Mouse (Mus musculus) MEL-GATA-1-ER (cell line): ENCODE results near the gene Slc10a7.
A peak's percentile ranks its signal among the peaks of the same experiment; 100 is the strongest.

Experiments used
- DNase-seq: peaks from one replicate; pipeline ENCODE4 v3.0.0-alpha.2; 2012; ENCODE audit warnings: low read depth; ENCODE audit errors: extremely low read depth

The Slc10a7 gene

DNA sequence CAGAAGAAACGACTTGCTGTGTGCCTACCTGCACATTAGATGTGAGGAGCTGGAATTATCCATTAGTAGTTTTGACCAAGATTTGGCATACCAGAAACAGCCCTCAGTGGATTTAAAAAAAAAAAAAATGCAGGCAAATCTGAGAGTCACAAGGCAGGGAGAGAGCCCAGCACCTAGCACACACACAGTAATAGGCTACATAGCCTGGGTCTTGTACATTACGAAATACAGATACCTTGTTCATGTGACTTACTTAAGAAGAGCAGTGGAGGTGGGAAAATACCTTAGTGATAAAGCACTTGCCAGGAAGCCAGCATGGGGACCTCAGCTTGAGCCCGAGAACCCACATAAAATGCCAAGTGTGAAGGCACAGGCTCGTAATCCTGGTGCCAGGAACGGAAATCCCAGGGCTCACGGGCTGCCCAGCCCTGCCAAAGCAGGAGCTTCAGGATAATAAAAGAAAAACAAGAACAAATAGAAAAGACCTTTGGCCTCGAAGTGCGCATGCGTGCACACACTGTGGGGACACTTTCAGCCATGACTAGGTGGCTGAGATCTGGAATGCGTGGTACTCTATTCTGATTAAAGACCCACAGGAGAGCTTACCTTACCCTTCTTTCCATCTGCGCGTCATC, 155.3 kb downstream of the Slc10a7 start:
- DNase-seq = no peak

DNA sequence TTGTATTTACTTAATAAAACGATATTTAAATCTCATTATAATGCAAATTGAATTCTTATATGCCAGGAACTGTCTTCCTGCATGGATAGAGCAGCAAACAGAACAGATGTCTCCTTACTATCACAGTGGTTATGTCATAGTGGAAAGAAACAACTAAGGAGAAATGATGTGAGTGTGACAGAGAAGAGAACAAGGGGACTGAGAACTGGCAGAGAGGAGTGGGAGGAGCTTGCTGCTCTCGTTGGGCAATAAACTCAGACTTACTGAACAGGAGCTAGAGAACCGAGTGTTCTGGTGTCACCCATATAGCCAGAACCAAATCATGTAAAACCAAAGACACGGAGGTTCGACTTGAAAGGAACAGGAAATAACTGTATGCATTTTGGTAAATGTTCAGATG, 158.3 kb downstream of the Slc10a7 start:
- DNase-seq = no peak

- DNase-seq = no peak
These were observed 159.1 kb downstream of the Slc10a7 start for GRCm38 (mm10) chr8:78668206-78668605.

GRCm38 (mm10) chr8:78670241-78670640, 161.1 kb downstream of the Slc10a7 start:
- no peak for DNase-seq

DNA sequence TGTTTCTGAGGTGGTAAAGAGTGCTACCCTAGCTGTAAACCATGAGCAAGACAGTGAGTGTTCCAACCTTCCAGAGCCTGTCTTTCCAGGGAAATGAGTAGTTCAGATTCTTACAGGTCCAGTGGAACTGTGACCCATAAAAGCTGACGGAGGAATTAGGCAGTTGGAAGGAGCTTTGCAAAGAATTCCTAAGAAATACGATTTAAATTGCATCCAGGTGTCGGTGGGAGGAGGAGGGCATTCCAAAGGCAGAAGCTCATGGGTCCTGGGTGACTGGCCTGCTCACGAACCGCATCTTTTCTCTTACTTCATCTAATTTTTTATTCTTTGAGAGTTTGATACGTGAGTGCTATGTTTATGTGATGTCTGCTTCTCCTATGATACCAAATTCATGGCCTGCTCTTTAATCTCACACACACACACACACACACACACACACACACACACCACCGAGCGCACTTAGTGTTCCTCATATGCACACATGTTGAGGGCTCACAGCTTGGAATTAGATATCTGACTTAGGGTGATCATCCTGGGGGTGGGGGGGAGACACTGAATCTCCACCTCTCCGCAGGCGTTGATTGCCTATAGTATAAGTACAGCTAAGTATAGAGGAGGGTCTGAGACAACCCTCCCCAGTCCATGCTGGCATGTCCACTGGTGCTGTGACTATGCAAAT, 169.5 kb downstream of the Slc10a7 start:
- no peak for DNase-seq

DNA sequence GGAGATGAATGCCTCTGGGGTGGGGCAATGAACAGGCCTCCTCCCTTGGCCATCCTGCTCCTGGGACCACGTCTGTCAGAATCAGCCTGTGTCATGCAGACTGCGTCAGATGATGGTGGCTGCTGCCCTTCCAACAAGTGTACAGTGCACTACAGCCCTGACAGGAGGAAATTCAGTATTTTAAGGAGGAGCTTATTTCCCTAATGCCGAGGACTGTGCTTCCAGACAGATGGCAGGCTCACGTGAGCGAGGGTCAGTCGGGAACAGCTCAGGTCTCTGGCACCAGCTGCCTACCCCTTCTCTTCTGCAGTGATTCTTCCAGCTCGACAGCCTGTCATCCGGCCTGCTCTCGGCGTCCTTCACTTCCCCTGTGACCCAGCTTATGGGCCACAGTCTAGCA, 181.6 kb downstream of the Slc10a7 start:
- DNase-seq = no peak

GRCm38 (mm10) chr8:78698331-78698741, 189.2 kb downstream of the Slc10a7 start:
- DNase-seq = no peak

- no peak for DNase-seq
These were observed 194.1 kb downstream of the Slc10a7 start for GRCm38 (mm10) chr8:78703068-78703820.

DNA sequence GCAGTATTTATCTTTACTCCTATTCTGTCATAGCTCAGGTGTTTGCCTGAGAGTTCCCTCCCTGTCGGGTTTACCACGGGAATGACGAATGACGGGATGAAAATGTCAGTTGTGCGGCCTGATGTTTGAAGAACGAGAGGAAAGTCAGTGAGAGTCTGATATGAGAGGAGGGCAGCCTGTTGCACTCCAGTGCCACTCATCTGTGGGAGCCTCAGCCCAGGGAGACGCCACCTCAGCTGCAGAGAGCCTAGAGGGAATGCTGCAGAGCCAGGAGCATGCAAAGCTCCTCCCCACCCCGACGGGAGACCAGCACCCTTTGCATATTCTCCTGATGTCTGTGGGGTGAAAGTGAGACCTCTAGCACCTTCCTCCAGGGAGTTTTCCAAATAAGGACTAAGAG, 196.8 kb downstream of the Slc10a7 start:
- DNase-seq = no peak

DNA sequence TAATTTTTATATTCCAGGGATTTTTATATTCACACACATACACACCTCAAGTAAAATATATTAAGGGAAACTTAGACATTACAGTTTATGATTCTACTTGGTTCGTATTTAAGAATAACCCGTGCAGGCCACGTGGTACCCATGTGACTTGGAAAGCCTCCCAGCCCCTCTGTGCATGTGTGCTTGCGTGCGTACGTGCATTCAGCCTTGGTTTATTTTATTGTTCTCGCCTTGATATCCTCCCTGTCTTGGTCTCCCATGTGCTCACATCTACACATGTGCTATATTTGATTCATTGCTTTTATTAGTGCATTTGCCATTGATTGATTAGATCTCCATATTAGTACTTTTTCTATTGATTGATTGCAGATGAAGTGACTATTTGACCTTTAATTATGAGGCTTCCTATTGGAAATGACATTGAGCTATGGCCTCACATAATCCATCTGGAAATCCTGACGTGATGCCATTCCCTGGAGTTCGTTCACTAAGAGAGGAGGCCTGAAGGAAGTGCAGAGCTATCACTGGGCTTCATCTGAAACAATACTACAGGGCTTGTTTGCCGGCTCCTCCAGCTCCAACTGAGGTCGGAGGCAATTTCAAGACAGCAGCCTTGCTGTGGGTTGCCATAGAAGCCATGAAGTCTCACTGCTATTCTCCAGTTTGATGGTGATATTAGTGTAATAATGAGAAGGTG, 200.9 kb downstream of the Slc10a7 start:
- no peak for DNase-seq

- no peak for DNase-seq
These were observed 201.8 kb downstream of the Slc10a7 start for GRCm38 (mm10) chr8:78710961-78711360.

DNA sequence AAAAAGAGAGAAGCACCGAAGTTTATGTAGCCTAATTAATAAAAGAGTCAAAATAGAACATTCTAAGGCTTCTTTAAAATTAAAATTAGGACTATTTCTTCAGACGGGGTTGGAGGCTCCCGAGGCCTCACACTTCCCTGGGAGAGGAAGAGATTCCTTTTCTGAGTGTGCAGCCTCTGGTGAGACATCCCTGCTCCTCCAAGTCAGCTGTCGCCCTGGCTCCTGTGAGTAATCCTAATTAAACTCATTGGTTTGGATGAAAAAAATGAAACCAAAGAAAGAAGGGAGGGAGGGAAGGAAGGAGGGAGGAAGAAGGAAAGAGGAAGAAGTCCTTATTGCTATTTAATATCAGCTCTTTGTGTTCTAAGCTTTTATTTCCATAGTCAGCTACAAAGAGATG, 205.7 kb downstream of the Slc10a7 start:
- DNase-seq = no peak

DNA sequence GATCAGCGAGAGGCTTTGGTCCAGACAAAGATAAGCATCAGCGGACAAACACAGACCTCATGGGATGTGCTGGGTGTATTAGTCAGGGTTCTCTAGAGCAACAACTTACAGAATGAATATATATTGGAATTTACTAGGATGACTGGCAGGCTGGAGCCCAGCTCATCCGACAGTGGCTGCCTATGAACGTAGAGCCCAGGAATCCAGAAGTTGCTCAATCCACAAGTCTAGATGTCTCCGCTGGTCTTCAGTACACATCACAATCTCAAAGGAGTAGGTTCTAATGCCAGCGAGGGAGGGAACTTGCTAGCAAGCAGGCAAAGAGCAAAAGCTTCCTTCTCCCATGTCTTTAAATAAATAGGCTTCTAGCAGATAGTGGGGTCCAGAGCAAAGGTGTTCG, 207.4 kb downstream of the Slc10a7 start:
- DNase-seq = no peak

DNA sequence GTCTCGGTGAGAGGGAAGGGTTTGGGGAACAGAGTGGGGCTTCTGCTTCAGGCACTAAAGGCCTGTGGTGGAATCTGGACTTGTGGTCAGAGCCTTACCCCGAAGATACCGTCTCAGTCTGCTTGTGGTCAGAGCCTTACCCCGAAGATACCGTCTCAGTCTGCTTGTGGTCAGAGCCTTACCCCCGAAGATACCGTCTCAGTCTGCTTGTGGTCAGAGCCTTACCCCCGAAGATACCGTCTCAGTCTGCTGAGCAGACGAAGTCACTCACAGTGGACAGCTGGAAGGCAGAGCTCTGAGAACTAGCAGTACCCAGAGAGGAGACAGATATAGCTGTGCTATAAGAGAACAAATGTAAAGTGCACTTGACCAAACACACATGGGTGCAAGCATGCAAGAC, 208.0 kb downstream of the Slc10a7 start:
- peak; percentile 10 for DNase-seq

- no peak for DNase-seq
These were observed 210.3 kb downstream of the Slc10a7 start for GRCm38 (mm10) chr8:78719279-78720040.

- DNase-seq = no peak
These were observed 210.9 kb downstream of the Slc10a7 start for GRCm38 (mm10) chr8:78720041-78720414.

DNA sequence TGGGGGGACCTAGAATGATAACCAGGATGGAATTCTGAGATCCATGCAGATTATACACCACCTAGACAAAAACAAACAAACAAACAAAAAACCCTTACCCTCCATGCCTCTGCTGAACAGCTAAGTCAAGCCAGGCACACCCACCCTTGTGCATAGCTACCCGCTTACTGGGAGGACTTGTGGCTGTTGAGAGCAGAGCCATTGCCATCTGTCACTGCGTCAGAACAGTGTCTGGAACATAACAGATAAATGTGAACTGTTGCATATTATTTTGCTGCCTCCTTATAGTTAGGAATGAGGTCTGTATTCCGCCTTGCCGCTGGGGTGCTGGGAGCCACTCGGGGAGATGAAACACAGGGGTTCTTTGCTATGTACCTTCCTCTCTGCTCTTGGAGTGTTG, 212.4 kb downstream of the Slc10a7 start:
- no peak for DNase-seq

- no peak for DNase-seq
These were observed 213.1 kb downstream of the Slc10a7 start for GRCm38 (mm10) chr8:78722201-78722600.

DNA sequence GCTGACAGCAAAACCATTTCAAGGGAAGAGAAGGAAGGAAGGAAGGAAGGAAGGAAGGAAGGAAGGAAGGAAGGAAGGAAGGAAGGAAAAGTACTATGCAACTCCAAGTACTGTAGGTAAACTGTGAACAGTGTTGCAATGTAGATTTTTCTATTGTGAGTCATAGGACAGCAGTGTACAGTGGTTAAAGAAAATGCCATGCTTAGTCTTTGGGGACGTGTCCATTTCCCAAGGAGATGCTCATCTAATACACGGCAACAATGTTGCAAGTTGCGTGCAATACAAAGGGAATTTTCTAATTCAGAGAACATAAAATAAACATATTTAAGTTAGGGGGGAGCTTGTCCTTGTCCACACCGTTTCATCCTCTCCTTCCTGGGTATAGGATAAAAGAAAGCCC, 215.7 kb downstream of the Slc10a7 start:
- no peak for DNase-seq

- DNase-seq = no peak
These were observed 219.1 kb downstream of the Slc10a7 start for GRCm38 (mm10) chr8:78728240-78728639.

DNA sequence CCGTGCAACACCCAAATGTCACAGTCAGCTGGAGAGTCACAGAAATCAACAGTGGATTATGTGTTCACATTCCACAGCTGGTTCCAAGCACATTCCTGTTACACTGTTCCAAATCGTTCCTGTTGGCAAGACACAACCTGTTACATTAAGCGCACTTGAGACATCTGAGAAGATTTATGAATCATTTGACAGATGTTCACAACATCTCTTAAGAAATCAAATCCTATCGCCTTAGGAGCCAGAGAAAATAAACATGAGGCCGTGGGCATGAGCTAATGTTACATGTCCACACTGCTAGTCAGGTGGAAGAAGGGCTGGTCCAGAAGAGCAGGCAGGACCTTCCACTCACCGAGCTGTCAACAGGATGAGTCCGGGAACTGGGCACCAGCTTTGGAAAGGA, 223.3 kb downstream of the Slc10a7 start:
- no peak for DNase-seq
